Mouse (Mus musculus) CD4-positive, CD25-positive, alpha-beta regulatory T cell (primary cell): ENCODE data around the gene Frem1. TPM values are rescaled to one million over a fixed set of nuclear protein-coding genes. Genes with fewer than 3 reads are reported as not detected.

Source experiments
- polyA plus RNA-seq: library from polyadenylated mRNA; unstranded; fragments of 100-300 nt; shearing (Covaris generic); gene quantifications from one replicate; pipeline ENCODE4 v1.2.1, GENCODE M21; 2017

Frem1 gene
- not detected for polyA plus RNA-seq

GRCm38 (mm10) chr4:83051634-83052577 lies at the start of gene Frem1:
Gene Frem1 (minus strand): TSS chr4:83052339.

GRCm38 (mm10) chr4:82884636-82885534 lies 167.3 kb downstream of the Frem1 start, which contains the start of gene Cer1:
Gene Cer1 (minus strand): TSS chr4:82885148.

GRCm38 (mm10) chr4:82859131-82860125 lies 192.7 kb downstream of the Frem1 start, which contains the start of gene Zdhhc21:
Gene Zdhhc21 (minus strand): TSS chr4:82859958.

Other genes with a start within 250 kb of the Frem1 start
- 13.1 TPM for gene Zdhhc21, start 192.4 kb downstream of the Frem1 start, polyA plus RNA-seq
- not detected for gene Cer1, start 167.2 kb downstream of the Frem1 start, polyA plus RNA-seq